Mouse (Mus musculus) layer of hippocampus, postnatal 14 days (tissue): ENCODE measurements around the gene Gm572. TPM values are rescaled to one million over a fixed set of nuclear protein-coding genes. Genes with fewer than 3 reads are reported as not detected.

Source experiments
- DNase-seq, 2 experiments: peaks; one replicate each; pipeline ENCODE4 v3.0.0; 2021 to 2022; ENCODE audit warnings: low spot score in 2 of 2, mixed read lengths in 1 of 2
- long read RNA-seq, 2 experiments: library from polyadenylated mRNA; stranded (forward); transcript quantifications; one replicate each; pipeline ENCODE4 v2.0.0; 2021
- total RNA-seq, 2 experiments: library from RNA; stranded (reverse); gene quantifications; 2 replicates each; pipeline ENCODE4 v1.2.3; 2021

The Gm572 gene
- not detected for total RNA-seq
- long read RNA-seq, experiment 1: 0 reads
- long read RNA-seq, experiment 2: 0 reads

GRCm38 (mm10) chr4:148643291-148644156 lies at the start of gene Gm572:
Gm572 (plus strand) TSS chr4:148643317.
- no peak for DNase-seq

GRCm38 (mm10) chr4:148593996-148594395 lies 49.1 kb upstream of the Gm572 start:
- no peak for DNase-seq

- DNase-seq: no peak
These were observed 47.2 kb upstream of the Gm572 start for GRCm38 (mm10) chr4:148595916-148596315.

- DNase-seq: no peak
These were observed 46.4 kb upstream of the Gm572 start for GRCm38 (mm10) chr4:148596731-148597130.

- DNase-seq: no peak
These were observed 44.3 kb upstream of the Gm572 start for GRCm38 (mm10) chr4:148598826-148599225.

GRCm38 (mm10) chr4:148600316-148600715 lies 42.8 kb upstream of the Gm572 start:
- DNase-seq: no peak

- DNase-seq: no peak
These were observed 41.2 kb upstream of the Gm572 start for GRCm38 (mm10) chr4:148601871-148602270.

- DNase-seq: no peak
These were observed 40.6 kb upstream of the Gm572 start, which contains the start of gene Masp2 for GRCm38 (mm10) chr4:148602357-148603120. Masp2 (plus strand) TSS chr4:148602554.

- no peak for DNase-seq
These were observed 39.6 kb upstream of the Gm572 start for GRCm38 (mm10) chr4:148603376-148604139.

- DNase-seq: peak in 1 of 2 experiments; percentile 53
These were observed 39.0 kb upstream of the Gm572 start for GRCm38 (mm10) chr4:148604141-148604540.

GRCm38 (mm10) chr4:148604541-148605165 lies 38.5 kb upstream of the Gm572 start:
- peak; percentile 62 to 69 for DNase-seq

- peak; percentile 54 to 76 for DNase-seq
These were observed 35.4 kb upstream of the Gm572 start for GRCm38 (mm10) chr4:148607758-148608157.

GRCm38 (mm10) chr4:148609805-148610204 lies 33.3 kb upstream of the Gm572 start:
- no peak for DNase-seq

- DNase-seq: no peak
These were observed 32.3 kb upstream of the Gm572 start for GRCm38 (mm10) chr4:148610631-148611364.

GRCm38 (mm10) chr4:148612557-148612956 lies 30.6 kb upstream of the Gm572 start:
- no peak for DNase-seq

GRCm38 (mm10) chr4:148613738-148614137 lies 29.4 kb upstream of the Gm572 start:
- no peak for DNase-seq

- DNase-seq: no peak
These were observed 23.3 kb upstream of the Gm572 start for GRCm38 (mm10) chr4:148619805-148620204.

- no peak for DNase-seq
These were observed 22.4 kb upstream of the Gm572 start for GRCm38 (mm10) chr4:148620718-148621117.

GRCm38 (mm10) chr4:148622485-148622884 lies 20.6 kb upstream of the Gm572 start:
- DNase-seq: no peak

- DNase-seq: no peak
These were observed 19.5 kb upstream of the Gm572 start for GRCm38 (mm10) chr4:148623609-148624008.
